Mouse (Mus musculus) E14TG2a.4 (cell line): ENCODE data around the gene Zan.

ENCODE experiments used
- CTCF ChIP-seq: conservative IDR thresholded peaks from 2 replicates; pipeline ENCODE4 v1.5.1; 2014; ENCODE audit warnings: low read length
- POU5F1 ChIP-seq: IDR thresholded peaks from 2 replicates; pipeline ENCODE4 v1.6.1; 2014; ENCODE audit warnings: low read length, borderline replicate concordance

GRCm38 (mm10) chr5:137474351-137474750 lies 2.5 kb downstream of the Zan start:
- TF ChIP-seq CTCF: no peak
- TF ChIP-seq POU5F1: no peak
